Comparison of ENCODE assay signal across 27 mouse cellular contexts in the genomic region with DNA sequence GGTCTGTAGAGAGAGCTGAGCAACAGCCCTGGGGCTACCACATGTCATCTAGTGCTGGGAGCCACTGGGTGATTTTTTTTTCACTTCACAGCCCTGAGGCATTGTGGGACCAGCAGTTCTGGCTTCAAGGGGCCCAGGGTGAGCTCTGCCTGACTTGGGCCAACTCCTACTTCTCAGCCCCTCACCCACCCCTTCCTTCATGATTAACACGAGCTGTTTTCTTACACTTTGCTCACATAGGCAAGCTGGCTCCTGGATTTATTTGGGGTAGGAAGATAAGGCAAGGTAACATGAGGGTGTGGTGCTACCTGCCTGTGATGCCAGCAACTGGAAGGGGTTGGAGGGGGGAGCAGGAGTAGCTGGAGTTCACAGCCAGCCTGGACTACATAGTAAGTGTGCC. TPM values are rescaled to one million over a fixed set of nuclear protein-coding genes. Genes with fewer than 3 reads are reported as not detected.
"Had no signal": no experiment of that assay in that cellular context is flagged by ENCODE, and none has a peak within 500 bp of the region (broad histone marks: within the 10 kb centered on the region; RNA-seq: fewer than 3 reads in every experiment).

No protein-coding gene starts in this region.

- H3K27ac ChIP-seq: heart, adult 2 months; heart, embryonic 13.5 days; heart, embryonic 15.5 days; hindbrain, embryonic 10.5 days; hindbrain, embryonic 12.5 days; hindbrain, embryonic 14.5 days; kidney, embryonic 15.5 days; kidney, postnatal 0 days; left cerebral cortex, adult 2 months; limb, embryonic 10.5 days; limb, embryonic 12.5 days; liver, embryonic 13.5 days had no signal

- H3K36me3 ChIP-seq: heart, embryonic 13.5 days; heart, embryonic 15.5 days; hindbrain, embryonic 10.5 days; hindbrain, embryonic 12.5 days; kidney, embryonic 15.5 days; limb, embryonic 10.5 days; limb, embryonic 12.5 days; liver, embryonic 13.5 days had no signal

- ATAC-seq: hindbrain, embryonic 16.5 days; inflammation-experienced regulatory T-cells, adult 6 months had no signal

- H3K4me2 ChIP-seq: heart, embryonic 11.5 days; heart, embryonic 13.5 days; heart, embryonic 15.5 days; hindbrain, embryonic 12.5 days; hindbrain, embryonic 14.5 days; kidney, embryonic 15.5 days; limb, embryonic 12.5 days; liver, embryonic 11.5 days; liver, embryonic 13.5 days had no signal

- DNase-seq: gastrocnemius, postnatal 10 days; gastrocnemius, postnatal 25 days; heart, adult 2 months; heart, postnatal 4 days; kidney, adult 11 months; kidney, adult 2 months; kidney, adult 9 months; kidney, postnatal 14 days; kidney, postnatal 36 days; layer of hippocampus, adult 9-11 months; liver; liver, embryonic 13.5 days had no signal

- H3K9me3 ChIP-seq: heart, embryonic 13.5 days; heart, embryonic 15.5 days; hindbrain, embryonic 10.5 days; hindbrain, embryonic 12.5 days; kidney, embryonic 15.5 days; limb, embryonic 10.5 days; limb, embryonic 12.5 days; liver, embryonic 13.5 days had no signal

- H3K27me3 ChIP-seq: heart, embryonic 13.5 days; heart, embryonic 15.5 days; hindbrain, embryonic 12.5 days; kidney, embryonic 15.5 days; limb, embryonic 12.5 days had no signal

- H3K9ac ChIP-seq: heart, embryonic 13.5 days; heart, embryonic 15.5 days; hindbrain, embryonic 12.5 days; hindbrain, embryonic 14.5 days; kidney, embryonic 15.5 days; limb, embryonic 12.5 days; liver, embryonic 13.5 days had no signal

- H3K4me3 ChIP-seq: heart, adult 2 months; heart, embryonic 13.5 days; heart, embryonic 15.5 days; hindbrain, embryonic 10.5 days; hindbrain, embryonic 12.5 days; kidney, embryonic 15.5 days; left cerebral cortex, adult 2 months; limb, embryonic 10.5 days; limb, embryonic 12.5 days; liver, embryonic 13.5 days had no signal

- H3K4me1 ChIP-seq: heart, embryonic 13.5 days; heart, embryonic 15.5 days; hindbrain, embryonic 10.5 days; hindbrain, embryonic 12.5 days; kidney, embryonic 15.5 days; limb, embryonic 10.5 days; limb, embryonic 12.5 days had no signal

RNA-seq across cellular contexts. Expression of a gene that starts 27.5 kb away (rescaled TPM):
- total RNA-seq: granulocyte monocyte progenitor cell, adult 5-6 weeks had no signal
- polyA plus RNA-seq: inflammation-experienced regulatory T-cells, adult 6 months had no signal
